Mouse (Mus musculus) CH12.LX (cell line): ENCODE results near the gene Amz2. TPM values are rescaled to one million over a fixed set of nuclear protein-coding genes. Genes with fewer than 3 reads are reported as not detected.

Experiments
- DNase-seq: peaks from one replicate; pipeline ENCODE4 v3.0.0-alpha.2; 2013; ENCODE audit errors: extremely low read depth
- H3K27ac ChIP-seq: 2 replicates; pipeline ENCODE4 v1.5.1; 2012; ENCODE audit warnings: low read depth, mild to moderate bottlenecking, control low read depth, moderate library complexity; ENCODE audit not compliant: insufficient read depth
- H3K27me3 ChIP-seq: replicated peaks from 2 replicates; pipeline ENCODE3; 2012; ENCODE audit warnings: inconsistent platforms
- H3K36me3 ChIP-seq, 2 experiments: replicated peaks in 1 of 2; 2 replicates each; pipeline versions ENCODE3 to v1.6.1; 2012; ENCODE audit warnings: inconsistent platforms in 1 of 2, low read length in 1 of 2, mild to moderate bottlenecking in 1 of 2, mixed read lengths in 1 of 2, moderate library complexity in 1 of 2; ENCODE audit not compliant: control insufficient read depth in 1 of 2, insufficient read depth in 1 of 2
- H3K4me1 ChIP-seq, 2 experiments: 2 replicates each; pipeline ENCODE4 v1.6.1; 2012; ENCODE audit warnings: inconsistent platforms in 1 of 2, moderate library complexity in 1 of 2; ENCODE audit not compliant: insufficient read depth in 2 of 2, control insufficient read depth in 1 of 2
- H3K4me2 ChIP-seq: 2 replicates; pipeline ENCODE4 v1.6.1; 2012; ENCODE audit warnings: low read depth, mild to moderate bottlenecking, control low read depth; ENCODE audit not compliant: poor library complexity, insufficient read depth, severe bottlenecking
- H3K4me3 ChIP-seq, 3 experiments: fragments of 150-350 bp in 1 of 3; sonication (generic) in 1 of 3; replicated peaks in 1 of 3; 2 replicates each; pipeline versions ENCODE3 to v1.5.1; 2011 to 2012; ENCODE audit warnings: low read depth in 2 of 3, low read length in 2 of 3, mild to moderate bottlenecking in 2 of 3, moderate library complexity in 2 of 3, control low read depth in 1 of 3, improper control_type of control experiment in 1 of 3, inconsistent platforms in 1 of 3, mixed read lengths in 1 of 3; ENCODE audit not compliant: poor library complexity in 1 of 3
- H3K79me2 ChIP-seq: replicated peaks from 2 replicates; pipeline ENCODE4 v1.6.1; 2012; ENCODE audit warnings: mild to moderate bottlenecking, moderate library complexity; ENCODE audit not compliant: control insufficient read depth, poor library complexity, insufficient read depth, severe bottlenecking; ENCODE audit errors: extremely low read depth
- H3K9ac ChIP-seq: 2 replicates; pipeline ENCODE4 v1.6.1; 2012; ENCODE audit warnings: low read depth, mild to moderate bottlenecking, control low read depth, moderate library complexity; ENCODE audit not compliant: insufficient read depth
- H3K9me3 ChIP-seq: replicated peaks from 2 replicates; pipeline ENCODE3; 2012; ENCODE audit warnings: low read length, inconsistent platforms, mixed read lengths
- BHLHE40 ChIP-seq: IDR thresholded peaks from 2 replicates; pipeline ENCODE4 v1.6.1; 2011; ENCODE audit warnings: mild to moderate bottlenecking, low read depth, low read length, improper control_type of control experiment
- CHD1 ChIP-seq: IDR thresholded peaks from 2 replicates; pipeline ENCODE4 v1.6.1; 2012; ENCODE audit warnings: low read depth, low read length, improper control_type of control experiment, inconsistent platforms
- CHD2 ChIP-seq: IDR thresholded peaks from 2 replicates; pipeline ENCODE4 v1.6.1; 2011; ENCODE audit warnings: low read length, improper control_type of control experiment
- CTCF ChIP-seq, 2 experiments: IDR thresholded peaks in 1 of 2; conservative IDR thresholded peaks in 1 of 2; 2 replicates each; pipeline ENCODE4 v1.5.1; 2011 to 2012; ENCODE audit warnings: low read depth in 2 of 2, low read length in 2 of 2, improper control_type of control experiment in 1 of 2, inconsistent platforms in 1 of 2, mild to moderate bottlenecking in 1 of 2, moderate library complexity in 1 of 2
- ELF1 ChIP-seq: IDR thresholded peaks from 2 replicates; pipeline ENCODE4 v1.6.1; 2014; ENCODE audit warnings: low read depth, mild to moderate bottlenecking, inconsistent platforms, low read length, improper control_type of control experiment
- EP300 ChIP-seq: IDR thresholded peaks from 2 replicates; pipeline ENCODE4 v1.6.1; 2011; ENCODE audit warnings: low read length, improper control_type of control experiment
- GABPA ChIP-seq: IDR thresholded peaks from 2 replicates; pipeline ENCODE4 v1.6.1; 2012; ENCODE audit warnings: low read depth, low read length, improper control_type of control experiment, inconsistent platforms; ENCODE audit not compliant: insufficient replicate concordance
- HCFC1 ChIP-seq: IDR thresholded peaks from 2 replicates; pipeline ENCODE4 v1.6.1; 2012; ENCODE audit warnings: low read depth, mild to moderate bottlenecking, inconsistent platforms, low read length, improper control_type of control experiment
- IRF4 ChIP-seq: IDR thresholded peaks from 2 replicates; pipeline ENCODE4 v1.6.1; 2014; ENCODE audit warnings: low read depth, mild to moderate bottlenecking, inconsistent platforms, low read length, improper control_type of control experiment
- JUND ChIP-seq: conservative IDR thresholded peaks from 2 replicates; pipeline ENCODE4 v1.6.1; 2011; ENCODE audit warnings: low read depth, low read length, improper control_type of control experiment
- MXI1 ChIP-seq: IDR thresholded peaks from 2 replicates; pipeline ENCODE4 v1.6.1; 2011; ENCODE audit warnings: mild to moderate bottlenecking, low read depth, low read length, improper control_type of control experiment
- MYC ChIP-seq: IDR thresholded peaks from 2 replicates; pipeline ENCODE4 v1.6.1; 2011; ENCODE audit warnings: low read depth, mild to moderate bottlenecking, improper control_type of control experiment, low read length
- NELFE ChIP-seq: IDR thresholded peaks from 2 replicates; pipeline ENCODE4 v1.6.1; 2011; ENCODE audit warnings: low read depth, low read length, improper control_type of control experiment
- PAX5 ChIP-seq: IDR thresholded peaks from 2 replicates; pipeline ENCODE4 v1.6.1; 2012; ENCODE audit warnings: low read length, inconsistent platforms, mixed read lengths
- POLR2AphosphoS2 ChIP-seq: IDR thresholded peaks from 2 replicates; pipeline ENCODE4 v1.6.1; 2011; ENCODE audit warnings: low read depth, low read length, improper control_type of control experiment
- SIN3A ChIP-seq: IDR thresholded peaks from 2 replicates; pipeline ENCODE4 v1.6.1; 2012; ENCODE audit warnings: low read length, improper control_type of control experiment, inconsistent platforms
- TBP ChIP-seq: conservative IDR thresholded peaks from 2 replicates; pipeline ENCODE4 v1.6.1; 2011; ENCODE audit warnings: low read depth, low read length, improper control_type of control experiment
- TCF12 ChIP-seq: IDR thresholded peaks from 2 replicates; pipeline ENCODE4 v1.6.1; 2014; ENCODE audit warnings: low read depth, mild to moderate bottlenecking, inconsistent platforms, low read length, improper control_type of control experiment
- UBTF ChIP-seq: IDR thresholded peaks from 2 replicates; pipeline ENCODE4 v1.6.1; 2012; ENCODE audit warnings: low read depth, mild to moderate bottlenecking, inconsistent platforms, low read length, improper control_type of control experiment, moderate library complexity
- USF1 ChIP-seq: IDR thresholded peaks from 2 replicates; pipeline ENCODE4 v1.6.1; 2014; ENCODE audit warnings: low read depth, mild to moderate bottlenecking, inconsistent platforms, low read length, improper control_type of control experiment
- USF2 ChIP-seq: conservative IDR thresholded peaks from 2 replicates; pipeline ENCODE4 v1.6.1; 2011; ENCODE audit warnings: low read depth, low read length, improper control_type of control experiment
- dilution Hi-C: fragments of 300-500 bp; cut with MboI; formaldehyde crosslinking; loops from 2 replicates; pipeline ENCODE4 v1.14.3; 2020; ENCODE audit warnings: low sequenced_read_pairs; ENCODE audit not compliant: extremely low pct_unique_long_range_greater_than_20kb, extremely low pct_ligation_motif_present
- in situ Hi-C: fragments of 300-500 bp; cut with MboI; formaldehyde crosslinking; loops from 3 replicates; pipeline ENCODE4 v1.14.3; 2019; ENCODE audit warnings: low sequenced_read_pairs, low pct_ligation_motif_present, low pct_unique_long_range_greater_than_20kb, mixed read lengths
- polyA plus RNA-seq: library from polyadenylated mRNA; unstranded; fragments of >175 nt; gene quantifications from 2 replicates; pipeline ENCODE4 v1.2.1, GENCODE M21; 2012; ENCODE audit warnings: low read depth; ENCODE audit not compliant: insufficient read length
- total RNA-seq, 2 experiments: library from RNA; depleted of rRNA; stranded (reverse); fragments of 300-350 nt in 1 of 2; fragments of >200 nt in 1 of 2; gene quantifications; 2 replicates each; pipeline ENCODE4 v1.2.3; 2012 to 2014

Gene Amz2
- total and polyA plus RNA-seq, 3 experiments: 22.3 to 23.7 (median 23.3) TPM

- no peaks in the 10 kb centered on the region for H3K9me3 ChIP-seq
- H3K4me2 ChIP-seq: no peak overlapping the region
- H3K27me3 ChIP-seq: no peaks in the 10 kb centered on the region
- no peak overlapping the region for H3K9ac ChIP-seq
- H3K27ac ChIP-seq: no peak overlapping the region
- H3K79me2 ChIP-seq: peaks cover 24% of the 10 kb centered on the region
- TF ChIP-seq CTCF (conservative IDR thresholded peaks at IDR 0.05 in 1 of 2, IDR thresholded peaks at IDR 0.05 in 1 of 2; ENCODE audit: low read depth in 2 of 2, low read length in 2 of 2): no peak
- TF ChIP-seq SIN3A: no peak
- TF ChIP-seq EP300: no peak
- TF ChIP-seq BHLHE40: no peak
- no peak for TF ChIP-seq USF1
- no peak for TF ChIP-seq UBTF
- no peak for TF ChIP-seq TCF12
- no peak for TF ChIP-seq ELF1
- TF ChIP-seq GABPA: no peak
- no peak for TF ChIP-seq JUND
- TF ChIP-seq POLR2AphosphoS2: no peak
- TF ChIP-seq MYC: no peak
- TF ChIP-seq TBP: no peak
- no peak for TF ChIP-seq MXI1
- TF ChIP-seq CHD2: no peak
- no peak for TF ChIP-seq PAX5
- no peak for TF ChIP-seq USF2
- no peak for TF ChIP-seq CHD1
- dilution Hi-C loops (no loop called here), in situ Hi-C loops (no loop called here)
- DNase-seq: no peak
- H3K36me3 ChIP-seq: peaks cover 2 to 49% of the 10 kb centered on the region in 2 experiments
- peaks cover 4 to 65% of the 10 kb centered on the region in 2 experiments; a peak in 3 of 4 replicates for H3K4me1 ChIP-seq
- H3K4me3 ChIP-seq: no peak overlapping the region
These were observed 40.5 kb upstream of the Amz2 start for GRCm38 (mm10) chr11:109385296-109385695.

GRCm38 (mm10) chr11:109389046-109389445 is 36.7 kb upstream of the Amz2 start:
- H3K27me3 ChIP-seq: no peaks in the 10 kb centered on the region
- H3K4me3 ChIP-seq: no peak overlapping the region
- TF ChIP-seq SIN3A (no peak), HCFC1 (no peak), NELFE (no peak), IRF4 (no peak)
- dilution Hi-C loops (no loop called here), in situ Hi-C loops (no loop called here)
- DNase-seq: no peak
- no peak overlapping the region for H3K9ac ChIP-seq
- H3K36me3 ChIP-seq: peaks cover 4 to 57% of the 10 kb centered on the region in 2 experiments
- no peaks in the 10 kb centered on the region for H3K9me3 ChIP-seq
- H3K27ac ChIP-seq: no peak overlapping the region
- H3K4me1 ChIP-seq: peaks cover 2 to 71% of the 10 kb centered on the region in 2 experiments; a peak in 2 of 4 replicates
- H3K79me2 ChIP-seq: peaks cover 14% of the 10 kb centered on the region
- H3K4me2 ChIP-seq: no peak overlapping the region
